Mouse (Mus musculus): Measurements from ENCODE around the gene Zfp691.
A peak's percentile ranks its signal among the peaks of the same experiment; 100 is the strongest.

The Zfp691 gene

GRCm38 (mm10) chr4:119167663-119168062 is 6.3 kb downstream of the Zfp691 start:
- peak; percentile 84 to 89 for DNase-seq (ENCODE audit: low spot score in 2 of 2)

DNA sequence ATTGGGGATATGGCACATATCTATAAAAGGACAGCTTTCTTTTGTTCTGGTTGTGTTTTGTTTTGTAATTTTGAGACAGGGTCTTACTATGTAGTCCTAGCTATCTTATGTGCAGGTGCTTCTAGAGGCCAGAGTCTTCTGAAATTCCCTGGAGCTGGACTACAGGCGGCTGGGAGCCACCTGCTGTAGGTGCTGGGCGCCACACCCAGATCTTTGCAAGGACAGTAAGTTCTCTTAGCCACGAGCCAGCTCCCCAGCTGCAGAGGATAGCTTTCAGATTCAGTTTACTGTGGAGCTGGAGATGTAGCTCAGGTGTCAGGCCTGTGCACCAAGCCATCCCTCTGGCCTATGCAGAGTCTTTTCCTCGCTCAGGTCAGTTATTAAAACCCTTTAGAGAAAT is 6.9 kb downstream of the Zfp691 start:
- no peak for DNase-seq (ENCODE audit: low spot score in 2 of 2)

- DNase-seq (ENCODE audit: low spot score in 2 of 2) = no peak
These were observed 8.1 kb downstream of the Zfp691 start for GRCm38 (mm10) chr4:119165916-119166315.

GRCm38 (mm10) chr4:119162990-119163389 is 11.0 kb downstream of the Zfp691 start:
- no peak for DNase-seq (ENCODE audit: low spot score in 2 of 2)

- no peak for DNase-seq (ENCODE audit: low spot score in 2 of 2)
These were observed 12.6 kb downstream of the Zfp691 start for GRCm38 (mm10) chr4:119161358-119161757.

GRCm38 (mm10) chr4:119157891-119158290 is 16.1 kb downstream of the Zfp691 start:
- no peak for DNase-seq (ENCODE audit: low spot score in 2 of 2)

DNA sequence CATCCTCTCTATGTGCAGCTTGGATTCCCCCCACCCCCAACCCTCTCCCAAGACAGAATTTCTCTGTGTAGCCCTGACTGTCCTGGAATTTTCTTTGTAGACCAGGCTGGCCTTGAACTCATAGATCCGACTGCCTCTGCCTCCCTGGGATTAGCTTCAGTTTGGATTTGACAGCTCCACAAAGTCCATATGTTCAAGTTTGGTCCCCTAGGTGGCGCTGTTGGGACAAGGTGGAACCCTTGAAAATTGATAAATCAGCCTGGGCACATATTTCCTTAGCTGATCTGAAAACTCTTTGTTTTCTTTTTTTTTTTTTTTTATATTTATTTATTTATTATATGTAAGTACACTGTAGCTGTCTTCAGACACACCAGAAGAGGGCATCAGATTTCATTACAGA is 16.8 kb downstream of the Zfp691 start:
- peak in 1 of 2 experiments; percentile 58 for DNase-seq (ENCODE audit: low spot score in 2 of 2)

- no peak for DNase-seq (ENCODE audit: low spot score in 2 of 2)
These were observed 25.3 kb downstream of the Zfp691 start for GRCm38 (mm10) chr4:119148741-119149140.

DNA sequence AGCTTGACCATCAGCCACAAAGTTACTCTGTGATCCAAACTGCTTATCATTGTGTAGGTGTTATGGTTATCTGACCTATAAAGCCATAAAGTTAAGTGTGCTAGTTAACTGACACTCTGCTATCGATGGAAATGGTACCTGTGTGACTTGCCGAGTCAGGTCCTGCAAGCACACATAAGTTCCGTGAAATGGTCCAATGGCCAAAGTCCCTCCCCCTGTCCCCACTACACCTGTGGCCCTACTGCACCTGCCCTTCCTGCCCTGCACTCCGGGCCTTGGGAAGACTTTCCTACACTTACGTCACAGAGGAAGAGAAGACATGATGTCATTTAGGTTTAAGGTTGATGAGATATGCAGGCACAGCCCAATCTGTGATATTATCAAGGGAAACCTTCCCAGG is 26.6 kb downstream of the Zfp691 start:
- no peak for DNase-seq (ENCODE audit: low spot score in 2 of 2)

GRCm38 (mm10) chr4:119146816-119147215 is 27.2 kb downstream of the Zfp691 start:
- DNase-seq (ENCODE audit: low spot score in 2 of 2) = no peak

GRCm38 (mm10) chr4:119142230-119142871 is 31.6 kb downstream of the Zfp691 start:
- peak in 1 of 2 experiments; percentile 41 for DNase-seq (ENCODE audit: low spot score in 2 of 2)

- DNase-seq (ENCODE audit: low spot score in 2 of 2) = peak in 1 of 2 experiments; percentile 33
These were observed 32.8 kb downstream of the Zfp691 start for GRCm38 (mm10) chr4:119141191-119141590.

DNA sequence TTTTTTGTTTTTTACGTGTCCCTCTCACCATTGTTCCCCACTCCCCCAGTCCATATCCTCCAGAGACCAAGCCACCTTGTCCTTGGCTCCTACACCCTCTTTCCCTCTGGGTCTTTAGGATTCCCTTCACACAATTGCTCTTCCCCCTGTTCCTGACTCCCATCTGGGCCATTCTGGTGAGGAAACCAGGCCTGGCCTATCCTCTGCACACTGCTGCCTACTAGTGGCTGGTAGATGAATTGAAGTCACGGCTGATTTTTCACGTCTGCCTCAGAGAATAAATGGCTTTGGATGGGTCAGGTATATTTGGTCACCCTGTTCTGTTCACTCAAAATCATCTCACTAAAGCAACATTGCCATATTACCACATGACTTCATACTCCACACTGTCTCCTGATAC is 33.9 kb downstream of the Zfp691 start:
- DNase-seq (ENCODE audit: low spot score in 2 of 2) = peak in 1 of 2 experiments; percentile 12

DNA sequence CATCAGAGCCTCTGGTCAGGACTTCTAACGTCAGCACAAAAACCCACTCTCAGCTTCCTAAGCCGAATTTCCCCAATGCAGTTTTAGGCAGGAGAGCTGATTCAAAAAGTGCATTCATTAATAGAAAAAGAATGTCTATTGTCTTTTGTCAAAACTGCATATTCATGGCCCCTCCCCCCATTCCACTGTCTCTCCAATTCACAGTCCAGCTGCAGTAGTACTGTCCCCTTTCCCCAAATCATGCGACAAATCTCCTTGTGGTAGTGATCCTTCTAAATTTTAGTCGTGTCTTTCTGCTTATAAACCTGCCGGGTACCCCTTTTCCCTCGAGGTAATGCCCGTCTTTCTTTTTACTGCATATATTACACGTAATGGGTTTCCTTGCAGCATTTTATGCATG is 35.2 kb downstream of the Zfp691 start:
- DNase-seq (ENCODE audit: low spot score in 2 of 2) = no peak

DNA sequence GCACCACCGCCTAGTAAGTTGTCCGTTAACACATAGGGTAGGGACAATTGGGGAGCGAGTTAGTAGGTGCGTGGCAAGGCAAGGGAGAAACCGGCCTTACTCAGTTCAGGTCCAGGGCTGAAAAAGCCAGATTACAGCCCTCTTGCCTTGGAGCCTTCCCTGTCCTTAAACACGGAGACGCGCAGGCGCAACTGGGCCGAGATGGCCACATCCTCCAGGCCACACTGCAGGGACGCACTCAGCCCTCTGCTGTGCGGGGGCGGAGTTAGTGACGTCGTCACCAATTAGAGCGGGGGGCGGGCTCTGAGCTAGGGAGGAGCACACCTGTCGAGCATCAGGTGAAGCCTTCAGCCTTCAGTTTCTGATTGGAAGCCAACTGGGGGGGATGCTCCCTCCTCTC is 35.8 kb downstream of the Zfp691 start:
- DNase-seq (ENCODE audit: low spot score in 2 of 2) = peak; percentile 43 to 65

- DNase-seq (ENCODE audit: low spot score in 2 of 2) = no peak
These were observed 36.7 kb downstream of the Zfp691 start for GRCm38 (mm10) chr4:119137313-119137712.

DNA sequence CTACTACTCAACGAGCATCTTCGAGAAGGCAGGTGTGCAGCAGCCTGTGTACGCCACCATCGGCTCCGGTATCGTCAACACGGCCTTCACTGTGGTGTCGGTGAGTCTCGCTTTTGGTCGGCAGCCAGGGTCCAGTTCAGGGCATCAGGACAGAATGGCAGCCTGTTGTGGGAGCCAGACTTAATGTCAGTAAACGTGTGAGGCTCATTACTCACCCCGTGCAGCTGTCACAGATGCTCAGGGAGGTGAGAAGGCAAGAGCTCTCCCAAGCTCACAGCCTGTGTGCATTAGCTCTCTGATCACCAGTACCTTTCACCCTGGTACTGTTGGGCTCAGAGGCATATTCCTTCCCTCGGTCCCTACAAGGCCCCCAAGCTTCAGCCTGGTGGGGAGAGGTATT is 40.1 kb downstream of the Zfp691 start:
- DNase-seq (ENCODE audit: low spot score in 2 of 2) = no peak

- DNase-seq (ENCODE audit: low spot score in 2 of 2) = no peak
These were observed 40.7 kb downstream of the Zfp691 start for GRCm38 (mm10) chr4:119133306-119133705.

DNA sequence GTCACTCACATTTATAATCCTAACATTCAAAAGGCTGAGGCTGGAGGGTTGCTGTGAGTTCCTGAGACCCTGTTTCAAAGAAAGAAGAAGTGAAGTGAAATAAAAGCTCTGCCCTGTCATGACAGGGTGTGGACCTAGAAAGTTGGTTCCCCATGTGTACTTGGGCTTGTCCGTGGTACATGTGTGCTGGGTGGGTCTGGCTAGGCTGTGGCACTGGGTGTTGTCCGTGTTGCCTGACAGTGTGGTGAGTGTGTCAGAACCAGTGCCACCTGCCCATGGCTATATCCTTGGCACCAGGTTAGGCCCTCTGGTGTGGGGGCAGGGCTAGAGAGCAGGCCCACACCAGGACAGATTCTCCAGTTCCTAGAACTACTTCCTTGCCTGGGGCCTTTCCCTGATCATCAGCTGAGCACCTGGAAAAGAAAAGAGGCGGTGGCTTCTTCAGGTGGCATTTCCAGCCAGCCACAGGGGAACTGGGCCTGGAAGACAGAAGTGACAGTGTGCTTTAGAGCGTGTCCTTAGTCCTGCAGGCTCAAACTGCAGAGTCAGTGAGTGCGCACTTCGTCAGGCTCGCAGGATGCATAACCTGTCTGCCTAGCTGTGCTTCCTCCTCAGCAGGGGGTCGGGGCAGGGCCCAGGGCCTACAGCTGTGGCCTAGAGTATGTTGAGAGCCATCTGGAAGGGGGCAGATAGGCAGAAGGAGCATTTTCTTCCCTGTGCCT is 42.6 kb downstream of the Zfp691 start:
- DNase-seq (ENCODE audit: low spot score in 2 of 2) = no peak

GRCm38 (mm10) chr4:119129096-119129495 is 44.9 kb downstream of the Zfp691 start:
- no peak for DNase-seq (ENCODE audit: low spot score in 2 of 2)

- no peak for DNase-seq (ENCODE audit: low spot score in 2 of 2)
These were observed 45.4 kb downstream of the Zfp691 start for GRCm38 (mm10) chr4:119128547-119128946.

GRCm38 (mm10) chr4:119127229-119127628 is 46.8 kb downstream of the Zfp691 start:
- no peak for DNase-seq (ENCODE audit: low spot score in 2 of 2)

DNA sequence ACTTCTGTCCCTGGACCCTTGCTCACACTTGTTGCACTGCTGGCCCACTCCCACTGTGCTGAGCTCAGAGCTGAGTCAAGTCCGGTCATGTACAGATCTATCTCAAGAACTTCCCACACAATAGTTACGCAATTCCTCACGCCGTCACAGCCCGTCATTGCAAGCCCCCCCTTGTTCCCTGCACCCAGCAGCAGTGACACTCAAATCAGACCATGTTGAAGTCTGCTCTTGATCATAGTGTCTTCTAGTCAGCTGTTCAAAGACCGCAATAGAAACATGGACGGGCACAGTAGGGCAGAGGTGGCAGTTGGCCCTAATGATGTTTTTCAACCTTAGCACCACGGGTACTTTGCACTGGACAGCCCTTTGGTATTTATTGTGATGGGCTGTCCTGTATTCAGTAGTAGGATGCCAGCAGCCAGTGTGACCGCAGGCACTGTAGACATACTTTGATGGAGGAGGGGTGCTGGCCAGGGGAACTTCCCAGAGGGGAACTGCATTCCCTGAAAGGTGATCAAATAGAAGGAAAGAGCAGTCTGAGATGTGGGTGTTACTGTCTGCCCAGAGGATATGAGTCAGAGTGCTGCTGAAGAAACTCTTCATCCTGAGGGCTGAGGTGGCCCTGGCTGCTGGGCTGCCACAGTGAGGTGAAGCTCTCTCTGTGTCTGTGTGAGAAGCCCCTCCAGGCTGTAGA is 48.3 kb downstream of the Zfp691 start:
- DNase-seq (ENCODE audit: low spot score in 2 of 2) = no peak
